Mouse (Mus musculus): ENCODE measurements around the gene Phf12.

- TF ChIP-seq GATA1 (IDR thresholded peaks at IDR 0.05; ENCODE audit: low read length), result no peak
- TF ChIP-seq TAL1 (IDR thresholded peaks at IDR 0.05; ENCODE audit: low read length), result no peak
Measured at GRCm38 (mm10) chr11:77979221-77979809, 3.2 kb upstream of the Phf12 start.

Measured in erythroblast, embryonic 14.5 days (primary cell).